Mouse (Mus musculus): ENCODE measurements around the gene Dscam.

DNA sequence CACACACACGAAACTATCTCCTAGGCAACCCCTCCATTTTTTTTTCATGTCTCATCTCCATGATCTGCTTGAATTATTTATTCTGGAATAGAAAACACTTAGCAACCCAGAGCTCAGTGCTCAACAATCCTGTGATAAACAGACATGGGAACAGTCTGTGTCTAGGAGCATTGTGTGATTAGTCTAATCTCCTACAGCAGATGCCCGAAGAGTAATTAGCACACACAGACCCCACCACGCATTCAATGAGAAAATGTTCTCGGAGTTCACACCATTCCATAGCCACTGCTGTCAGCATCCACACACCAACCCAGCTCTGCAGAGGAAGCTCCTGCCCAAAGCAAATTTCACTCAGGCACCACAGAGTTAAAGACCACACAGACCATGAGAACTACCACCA, 146.1 kb downstream of the Dscam start:
- no peak for TF ChIP-seq POLR2A (IDR thresholded peaks at IDR 0.05; ENCODE audit: borderline replicate concordance, low read depth, low read length)
- no peak for TF ChIP-seq CTCF (IDR thresholded peaks at IDR 0.05; ENCODE audit: low read depth, low read length)
